Mouse (Mus musculus) left cerebral cortex, postnatal 25 days (tissue): Measurements from ENCODE around the gene Slc6a3. TPM values are rescaled to one million over a fixed set of nuclear protein-coding genes. Genes with fewer than 3 reads are reported as not detected.

Source experiments
- DNase-seq, 2 experiments: peaks; one replicate each; pipeline ENCODE4 v3.0.0; 2022; ENCODE audit warnings: low spot score in 2 of 2, mixed read lengths in 1 of 2
- intact Hi-C: fragments of 180-260 bp; cut with DNase I; formaldehyde crosslinking; loops from one replicate; pipeline ENCODE4 v1.15.1; 2025
- total RNA-seq, 2 experiments: library from RNA; stranded (reverse); gene quantifications; 2 replicates each; pipeline ENCODE4 v1.2.3; 2021

Slc6a3 gene
- total RNA-seq, 2 experiments from 2014 or later = 0.16 TPM

- intact Hi-C loops = no loop called here
Observed at GRCm38 (mm10) chr13:73575051-73575450, 38.5 kb downstream of the Slc6a3 start.

GRCm38 (mm10) chr13:73577277-73577676, 40.7 kb downstream of the Slc6a3 start:
- intact Hi-C loops = no loop called here
- DNase-seq = no peak

More at GRCm38 (mm10) chr13:73575051-73575450, 38.5 kb downstream of the Slc6a3 start:
- DNase-seq = no peak

- intact Hi-C loops = no loop called here
- no peak for DNase-seq
Observed at GRCm38 (mm10) chr13:73591488-73591887, 54.9 kb downstream of the Slc6a3 start.

- no peak for DNase-seq
- intact Hi-C loops = no loop called here
Observed at GRCm38 (mm10) chr13:73592546-73592945, 56.0 kb downstream of the Slc6a3 start.

GRCm38 (mm10) chr13:73596276-73596675, 59.7 kb downstream of the Slc6a3 start:
- intact Hi-C loops = no loop called here
- DNase-seq = no peak

- no peak for DNase-seq
- intact Hi-C loops = loop anchor here (5.0 kb wide), 2 partner anchors 88 to 273 kb away; partner anchors contain the start of genes Mrpl36 and Ndufs6
Observed at GRCm38 (mm10) chr13:73600217-73600616, 63.7 kb downstream of the Slc6a3 start.

GRCm38 (mm10) chr13:73603046-73603445, 66.5 kb downstream of the Slc6a3 start:
- intact Hi-C loops = loop anchor here (2.0 to 5.0 kb wide), 3 partner anchors 91 to 276 kb away; partner anchors contain the start of genes Mrpl36 and Ndufs6
- no peak for DNase-seq

GRCm38 (mm10) chr13:73603522-73604155, 67.1 kb downstream of the Slc6a3 start, which contains the start of gene Clptm1l:
Clptm1l (plus strand) TSS chr13:73604006.
- intact Hi-C loops = loop anchor here (2.0 to 5.0 kb wide), 3 partner anchors 91 to 276 kb away; partner anchors contain the start of genes Mrpl36 and Ndufs6

GRCm38 (mm10) chr13:73604156-73604957, 67.8 kb downstream of the Slc6a3 start:
- intact Hi-C loops = loop anchor here (5.0 kb wide), 2 partner anchors 92 to 277 kb away; partner anchors contain the start of genes Mrpl36 and Ndufs6
- no peak for DNase-seq

More at GRCm38 (mm10) chr13:73603522-73604155, 67.1 kb downstream of the Slc6a3 start, which contains the start of gene Clptm1l:
- peak; percentile 99 for DNase-seq

GRCm38 (mm10) chr13:73618406-73618805, 81.9 kb downstream of the Slc6a3 start:
- intact Hi-C loops = no loop called here
- no peak for DNase-seq

- intact Hi-C loops = no loop called here
- peak in 1 of 2 experiments; percentile 14 for DNase-seq
Observed at GRCm38 (mm10) chr13:73620637-73621036, 84.1 kb downstream of the Slc6a3 start.

GRCm38 (mm10) chr13:73626410-73626744, 89.8 kb downstream of the Slc6a3 start:
- no peak for DNase-seq
- intact Hi-C loops = loop anchor here (5.0 kb wide), 2 partner anchors 114 to 199 kb away; no protein-coding TSS in a partner anchor

GRCm38 (mm10) chr13:73626745-73627549, 90.4 kb downstream of the Slc6a3 start, which contains the start of gene Tert:
Tert (plus strand) TSS chr13:73626911.
- intact Hi-C loops = loop anchor here (5.0 kb wide), 2 partner anchors 115 to 200 kb away; no protein-coding TSS in a partner anchor
- DNase-seq = peak; percentile 37 to 46

Other genes with a start within 250 kb of the Slc6a3 start
- gene Mrpl36, start 208.2 kb upstream of the Slc6a3 start, total RNA-seq = 10 to 100 TPM; 38.6 to 40.3 TPM
- 100 to 1,000 TPM; 182 to 189 TPM for gene Ndufs6, start 208.2 kb upstream of the Slc6a3 start, total RNA-seq
- 10 to 100 TPM; 43.0 to 43.9 TPM for gene Lpcat1, start 69.5 kb upstream of the Slc6a3 start, total RNA-seq
- gene Clptm1l, start 67.3 kb downstream of the Slc6a3 start, total RNA-seq = 100 to 1,000 TPM; 125 to 128 TPM
- 1 to 10 TPM; 2.2 to 2.3 TPM for gene Tert, start 90.2 kb downstream of the Slc6a3 start, total RNA-seq
- not detected for gene Slc6a18, start 141.3 kb downstream of the Slc6a3 start, total RNA-seq
- under 1 TPM in 1 of 2 experiments, not detected in 1; 0.18 TPM for gene Slc6a19, start 168.1 kb downstream of the Slc6a3 start, total RNA-seq
- 1 to 10 TPM; 3.6 to 6.8 TPM for gene Slc12a7, start 196.3 kb downstream of the Slc6a3 start, total RNA-seq